Mouse (Mus musculus): ENCODE data around the gene Galnt16. TPM values are rescaled to one million over a fixed set of nuclear protein-coding genes. Genes with fewer than 3 reads are reported as not detected.

Galnt16 gene
- total RNA-seq, 1 experiment from 2014 or later, result not detected

DNA sequence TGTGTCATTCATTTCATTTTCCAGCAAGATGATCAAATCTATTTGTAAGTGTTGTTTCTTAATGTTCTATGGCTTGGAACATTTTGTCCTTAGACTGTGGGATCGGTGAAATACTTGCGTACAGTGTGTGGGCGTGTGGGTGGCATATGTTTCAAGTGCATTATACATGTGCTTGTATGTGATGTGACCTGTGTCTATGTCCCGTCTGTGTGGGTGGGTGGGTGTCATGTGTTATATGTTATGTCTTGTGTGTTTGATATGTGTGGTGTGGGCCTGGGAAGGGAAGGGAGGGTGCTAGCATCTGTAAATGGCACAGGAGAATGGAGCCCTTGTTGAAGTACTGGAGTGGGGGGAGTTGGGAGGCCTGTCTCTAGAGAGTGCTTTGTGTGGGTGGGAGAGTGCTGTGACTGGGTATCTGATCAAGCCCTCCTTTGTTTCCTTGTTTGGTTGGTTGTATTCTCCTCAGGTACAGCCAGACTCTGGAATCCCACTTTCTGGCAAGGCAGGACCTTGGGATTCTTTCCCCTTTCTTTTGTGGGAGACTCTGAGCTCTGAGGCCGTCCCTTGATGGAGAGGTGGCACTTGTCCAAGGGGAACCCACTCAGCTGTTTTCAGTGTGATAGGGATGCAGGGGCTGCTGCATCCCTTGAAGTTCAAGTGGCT, 9.8 kb downstream of the Galnt16 start:
- no peak for ATAC-seq (replicated peaks; ENCODE audit: insufficient number of reproducible peaks, low FRiP score, low TSS enrichment, poor library complexity, severe bottlenecking)

GRCm38 (mm10) chr12:80530052-80530451, 12.0 kb downstream of the Galnt16 start:
- no peak for ATAC-seq (replicated peaks; ENCODE audit: insufficient number of reproducible peaks, low FRiP score, low TSS enrichment, poor library complexity, severe bottlenecking)

DNA sequence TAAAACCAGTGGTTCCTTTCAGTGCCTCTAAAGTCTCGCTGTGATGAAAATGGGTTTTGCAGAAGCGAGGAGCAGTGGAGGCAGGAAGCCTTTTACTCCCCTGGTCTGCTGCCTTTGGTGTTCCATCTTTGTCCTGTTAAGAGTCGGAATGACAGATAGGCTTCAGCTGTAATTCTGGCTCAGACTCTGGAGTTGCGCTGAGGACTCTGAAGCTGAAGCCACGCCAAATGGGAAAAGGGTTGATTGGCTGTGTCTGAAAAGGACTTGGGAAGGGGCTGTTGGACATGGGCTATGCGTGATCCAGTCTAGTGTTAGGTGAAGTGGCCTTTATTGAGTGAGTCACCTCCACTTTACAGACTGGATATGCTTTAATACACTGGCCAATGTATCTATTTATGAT, 12.6 kb downstream of the Galnt16 start:
- ATAC-seq (replicated peaks; ENCODE audit: insufficient number of reproducible peaks, low FRiP score, low TSS enrichment, poor library complexity, severe bottlenecking), result no peak

DNA sequence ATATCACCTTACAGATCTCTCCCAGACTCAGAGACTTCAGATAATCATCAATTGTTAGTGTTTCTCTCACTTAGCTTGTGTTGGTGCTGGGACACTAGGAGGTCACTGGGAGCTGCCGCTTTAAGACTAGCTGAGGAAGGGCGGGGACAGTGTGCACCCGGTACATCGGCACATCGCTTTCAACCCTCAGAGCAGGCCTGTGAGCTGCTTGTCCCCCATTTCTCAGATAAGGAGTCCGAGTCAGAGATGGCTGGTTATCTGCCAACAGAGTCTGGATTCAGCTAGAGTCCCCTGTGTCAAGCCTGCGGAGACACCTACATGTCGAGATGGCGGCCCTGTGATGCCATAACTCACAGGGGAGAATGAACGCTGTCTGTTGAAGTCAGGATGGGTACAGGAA, 13.5 kb downstream of the Galnt16 start:
- no peak for ATAC-seq (replicated peaks; ENCODE audit: insufficient number of reproducible peaks, low FRiP score, low TSS enrichment, poor library complexity, severe bottlenecking)

DNA sequence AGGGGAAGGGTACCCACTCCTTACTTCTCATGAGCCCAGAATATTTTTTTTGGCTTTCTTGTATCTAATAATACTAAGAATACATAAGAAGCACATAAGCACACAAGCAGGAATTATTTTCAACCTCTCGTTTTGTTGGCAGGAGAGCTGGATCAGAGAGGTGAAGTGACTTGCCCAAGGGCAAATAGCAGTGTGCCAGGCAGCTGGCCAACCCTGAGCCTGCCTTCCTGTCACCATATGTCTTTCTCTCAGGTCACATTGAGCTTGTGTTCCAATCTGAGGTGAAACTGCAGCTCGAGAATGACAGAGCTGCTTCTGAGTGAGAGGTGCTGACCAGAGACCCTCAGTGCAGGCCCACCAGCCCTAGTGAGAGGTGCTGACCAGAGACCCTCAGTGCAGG, 15.8 kb downstream of the Galnt16 start:
- ATAC-seq (replicated peaks; ENCODE audit: insufficient number of reproducible peaks, low FRiP score, low TSS enrichment, poor library complexity, severe bottlenecking), result no peak

DNA sequence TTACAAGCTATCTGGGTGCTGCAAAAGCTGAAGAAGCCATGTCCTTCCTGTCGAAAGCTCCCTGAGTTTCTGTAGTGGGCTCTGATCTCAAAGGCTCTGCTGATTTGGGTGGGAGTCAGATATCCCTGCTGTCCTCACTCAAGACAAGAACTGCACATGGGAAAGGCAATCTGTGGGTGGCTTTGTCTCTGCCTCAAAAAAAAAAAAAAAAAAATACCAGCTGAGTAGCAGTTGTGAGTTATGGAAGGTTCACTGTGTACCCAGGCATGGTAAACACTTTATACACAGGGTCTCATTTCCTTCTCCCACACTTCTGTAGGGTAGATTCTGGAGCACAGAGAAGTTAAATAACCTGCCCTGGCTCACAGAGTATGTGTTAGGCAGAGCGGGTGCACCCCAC, 19.2 kb downstream of the Galnt16 start:
- ATAC-seq (replicated peaks; ENCODE audit: insufficient number of reproducible peaks, low FRiP score, low TSS enrichment, poor library complexity, severe bottlenecking), result no peak

GRCm38 (mm10) chr12:80538311-80538710, 20.2 kb downstream of the Galnt16 start:
- ATAC-seq (replicated peaks; ENCODE audit: insufficient number of reproducible peaks, low FRiP score, low TSS enrichment, poor library complexity, severe bottlenecking), result no peak

DNA sequence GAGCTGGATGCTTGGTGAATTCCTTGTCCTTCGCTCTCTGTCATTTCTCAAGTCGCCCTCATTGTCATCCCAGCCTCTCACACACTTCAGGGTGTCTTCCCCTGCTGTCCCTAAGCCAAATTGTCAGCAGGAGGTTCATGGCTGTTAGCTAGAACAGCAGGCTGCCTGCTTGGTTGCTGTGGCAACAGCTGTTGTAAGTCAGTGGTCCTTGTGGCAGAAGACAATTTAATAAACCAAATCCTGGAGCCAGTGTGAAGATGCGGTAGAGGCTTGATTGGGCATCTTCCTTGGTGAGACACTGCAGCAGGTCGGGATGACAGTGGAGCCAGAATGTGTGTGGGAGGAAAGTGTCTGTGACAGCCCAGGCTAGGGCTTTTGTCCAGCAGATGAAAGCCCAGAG, 27.2 kb downstream of the Galnt16 start:
- ATAC-seq (replicated peaks; ENCODE audit: insufficient number of reproducible peaks, low FRiP score, low TSS enrichment, poor library complexity, severe bottlenecking), result no peak

GRCm38 (mm10) chr12:80549646-80550045, 31.6 kb downstream of the Galnt16 start:
- no peak for ATAC-seq (replicated peaks; ENCODE audit: insufficient number of reproducible peaks, low FRiP score, low TSS enrichment, poor library complexity, severe bottlenecking)

- no peak for ATAC-seq (replicated peaks; ENCODE audit: insufficient number of reproducible peaks, low FRiP score, low TSS enrichment, poor library complexity, severe bottlenecking)
Observed at GRCm38 (mm10) chr12:80553157-80553556, 35.1 kb downstream of the Galnt16 start.

DNA sequence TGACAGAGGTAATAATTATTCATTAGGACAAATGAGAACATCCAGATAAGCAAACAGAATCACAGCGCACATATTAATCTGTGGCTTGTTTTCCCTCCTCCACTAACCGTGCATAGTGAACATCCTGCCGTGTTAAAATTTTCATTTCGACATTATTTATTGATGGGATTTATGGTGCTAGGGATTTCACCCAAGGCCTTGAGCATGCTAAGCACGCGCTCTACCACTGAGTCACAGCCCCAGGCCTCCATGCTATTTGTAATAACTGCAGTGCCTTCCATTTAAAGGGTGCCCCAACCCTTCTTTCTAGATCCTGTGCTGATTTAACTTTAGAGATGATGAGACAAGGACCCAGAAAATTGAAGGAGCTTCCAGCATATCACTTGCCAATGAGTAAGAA, 36.2 kb downstream of the Galnt16 start:
- no peak for ATAC-seq (replicated peaks; ENCODE audit: insufficient number of reproducible peaks, low FRiP score, low TSS enrichment, poor library complexity, severe bottlenecking)

DNA sequence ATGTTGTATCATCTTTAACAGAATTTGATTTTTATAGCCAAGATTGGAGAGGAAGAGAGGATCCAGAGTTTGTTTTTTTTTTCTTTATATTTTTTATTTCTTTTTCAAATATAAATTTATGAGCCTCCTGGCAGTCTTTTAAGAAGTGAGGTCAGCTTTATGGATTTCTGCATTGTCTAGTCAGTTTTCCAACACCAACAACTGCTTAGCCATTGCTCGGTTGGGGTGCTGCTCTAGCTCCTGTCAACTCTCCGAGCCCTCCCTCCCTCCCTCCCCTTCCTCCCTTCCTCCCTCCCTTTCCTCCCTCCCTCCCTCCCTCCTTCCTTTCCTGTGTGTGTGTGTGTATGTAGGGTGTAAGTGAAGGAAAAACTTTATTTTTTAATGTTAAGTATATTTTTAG, 43.8 kb downstream of the Galnt16 start:
- no peak for ATAC-seq (replicated peaks; ENCODE audit: insufficient number of reproducible peaks, low FRiP score, low TSS enrichment, poor library complexity, severe bottlenecking)

GRCm38 (mm10) chr12:80562793-80563192, 44.7 kb downstream of the Galnt16 start:
- ATAC-seq (replicated peaks; ENCODE audit: insufficient number of reproducible peaks, low FRiP score, low TSS enrichment, poor library complexity, severe bottlenecking), result no peak

- no peak for ATAC-seq (replicated peaks; ENCODE audit: insufficient number of reproducible peaks, low FRiP score, low TSS enrichment, poor library complexity, severe bottlenecking)
Observed at GRCm38 (mm10) chr12:80564990-80565389, 46.9 kb downstream of the Galnt16 start.

DNA sequence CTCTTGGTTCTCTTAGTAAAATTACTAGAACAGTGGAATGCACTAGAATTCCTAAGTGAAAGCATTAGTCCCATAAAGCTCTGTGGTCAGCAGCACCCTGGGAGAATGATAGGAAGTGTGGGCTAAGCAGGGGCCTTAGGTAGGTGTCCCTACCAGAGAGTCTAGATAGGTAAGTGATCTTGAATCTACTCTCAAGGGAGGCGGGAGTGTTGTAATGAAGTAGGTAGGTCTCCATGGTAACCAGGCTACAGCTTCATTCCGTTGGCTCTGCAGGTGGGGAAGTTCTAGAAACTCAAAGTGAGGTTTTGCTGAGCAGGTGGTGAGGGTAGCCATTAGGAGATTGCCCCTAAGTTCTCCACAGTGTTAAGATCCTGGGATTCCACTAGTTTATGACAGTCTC, 47.7 kb downstream of the Galnt16 start:
- no peak for ATAC-seq (replicated peaks; ENCODE audit: insufficient number of reproducible peaks, low FRiP score, low TSS enrichment, poor library complexity, severe bottlenecking)

- no peak for ATAC-seq (replicated peaks; ENCODE audit: insufficient number of reproducible peaks, low FRiP score, low TSS enrichment, poor library complexity, severe bottlenecking)
Observed at GRCm38 (mm10) chr12:80566502-80566901, 48.4 kb downstream of the Galnt16 start.

GRCm38 (mm10) chr12:80567375-80567774, 49.3 kb downstream of the Galnt16 start:
- no peak for ATAC-seq (replicated peaks; ENCODE audit: insufficient number of reproducible peaks, low FRiP score, low TSS enrichment, poor library complexity, severe bottlenecking)

DNA sequence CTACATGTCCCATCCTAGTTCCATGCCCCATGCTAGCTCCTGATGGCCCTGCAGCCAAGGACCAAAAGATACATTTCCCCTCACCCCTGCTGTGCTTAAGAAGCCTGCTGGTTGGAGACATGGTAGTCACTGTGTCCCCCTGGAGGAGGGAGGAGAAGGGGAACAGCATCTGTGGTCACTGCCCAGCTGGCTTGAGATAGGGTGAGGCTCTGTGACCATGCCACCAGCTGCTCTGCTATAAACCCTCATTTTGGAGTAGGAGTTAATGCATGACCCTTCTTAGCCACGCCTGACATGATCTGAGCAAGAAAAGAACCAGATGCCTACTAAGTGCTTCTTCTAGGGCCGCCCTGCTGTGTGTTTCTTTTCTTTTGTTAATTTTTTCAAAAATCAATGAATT, 51.5 kb downstream of the Galnt16 start:
- ATAC-seq (replicated peaks; ENCODE audit: insufficient number of reproducible peaks, low FRiP score, low TSS enrichment, poor library complexity, severe bottlenecking), result no peak

DNA sequence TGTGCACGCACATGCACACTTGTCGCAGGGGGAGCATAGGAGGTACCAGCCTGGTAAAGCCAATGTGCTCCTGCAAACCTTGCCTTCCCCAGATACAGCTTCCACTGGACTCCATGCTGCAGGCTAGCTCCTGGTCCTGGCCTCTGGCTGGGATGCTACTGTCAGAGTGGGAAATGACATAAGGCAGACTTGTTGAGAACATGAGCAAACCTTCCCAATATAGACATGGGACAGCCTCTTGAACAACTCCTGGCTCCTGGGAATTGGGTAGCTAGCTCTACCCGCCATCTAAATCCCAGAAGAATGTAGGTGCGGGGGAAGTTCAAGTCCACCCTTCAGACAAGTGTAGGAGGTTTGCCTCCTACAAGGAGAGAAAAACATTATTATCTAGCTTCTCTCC, 56.2 kb downstream of the Galnt16 start:
- no peak for ATAC-seq (replicated peaks; ENCODE audit: insufficient number of reproducible peaks, low FRiP score, low TSS enrichment, poor library complexity, severe bottlenecking)

DNA sequence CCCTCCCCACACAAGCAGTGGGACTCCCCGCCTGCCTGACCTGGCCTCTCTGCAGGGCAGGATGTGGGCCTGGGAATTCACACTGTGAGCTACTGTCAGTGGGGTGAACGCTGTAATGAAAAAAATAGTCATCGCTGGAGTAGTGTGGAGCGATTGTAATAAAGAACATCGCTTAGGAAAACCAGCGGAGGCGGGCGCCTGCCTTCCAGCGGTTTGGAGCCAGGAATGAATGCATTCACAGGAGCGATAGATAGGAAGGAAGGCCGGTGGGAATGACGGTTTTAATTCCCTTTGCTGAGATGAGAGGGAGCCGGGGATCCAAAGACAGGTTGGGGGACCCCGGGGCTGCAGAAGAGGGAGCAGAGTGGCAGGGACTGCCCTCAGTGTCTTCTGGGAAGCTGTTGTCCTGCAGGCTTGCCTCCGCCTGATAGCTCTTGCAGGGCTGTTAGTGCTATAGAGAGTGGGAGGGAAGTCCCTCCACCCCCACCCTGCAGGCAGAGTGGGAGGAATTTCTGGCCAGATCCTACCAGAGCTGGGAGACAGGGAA, 56.8 kb downstream of the Galnt16 start:
- ATAC-seq (replicated peaks; ENCODE audit: insufficient number of reproducible peaks, low FRiP score, low TSS enrichment, poor library complexity, severe bottlenecking), result no peak

DNA sequence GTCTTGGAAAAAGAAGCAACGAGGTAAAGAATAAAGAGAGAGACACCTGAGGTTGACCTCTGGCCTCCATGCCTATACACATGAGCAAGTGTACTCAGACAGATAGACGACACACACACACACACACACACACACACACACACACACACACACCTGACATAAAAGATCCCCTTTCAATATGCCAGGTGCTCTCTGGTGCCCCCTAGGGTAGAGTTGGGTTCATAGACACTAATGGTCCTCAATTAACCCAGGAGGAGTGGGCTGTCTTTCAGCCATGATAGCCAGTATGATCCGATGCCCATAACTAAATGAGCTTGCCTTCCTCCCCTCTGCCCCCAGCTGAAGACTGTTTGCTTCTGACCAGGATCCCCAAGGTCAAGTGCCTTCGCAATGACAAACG, 59.0 kb downstream of the Galnt16 start:
- no peak for ATAC-seq (replicated peaks; ENCODE audit: insufficient number of reproducible peaks, low FRiP score, low TSS enrichment, poor library complexity, severe bottlenecking)

Data from monocyte, adult 5-6 weeks (primary cell).